Mouse (Mus musculus) myocyte (in vitro differentiated cells): ENCODE measurements around the gene Samd4. TPM values are rescaled to one million over a fixed set of nuclear protein-coding genes. Genes with fewer than 3 reads are reported as not detected.

ENCODE experiments used
- H3K27me3 ChIP-seq: one replicate; pipeline ENCODE4 v1.6.1; 2011; ENCODE audit not compliant: control insufficient read depth, insufficient read depth, insufficient read length
- H3K36me3 ChIP-seq: one replicate; pipeline ENCODE4 v1.6.1; 2011; ENCODE audit not compliant: control insufficient read depth, insufficient read depth
- H3K4me2 ChIP-seq: one replicate; pipeline ENCODE4 v1.6.1; 2011; ENCODE audit warnings: low read depth, control low read depth
- H3K4me3 ChIP-seq: one replicate; pipeline ENCODE4 v1.5.1; 2011; ENCODE audit warnings: mild to moderate bottlenecking, control low read depth, moderate library complexity
- H3K79me2 ChIP-seq: one replicate; pipeline ENCODE4 v1.6.1; 2011; ENCODE audit not compliant: control insufficient read depth, insufficient read depth
- H3ac ChIP-seq: one replicate; pipeline ENCODE4 v1.6.1; 2011; ENCODE audit not compliant: control insufficient read depth, insufficient read length
- CEBPB ChIP-seq: IDR thresholded peaks from 2 replicates; pipeline ENCODE4 v1.6.1; 2011; ENCODE audit warnings: mild to moderate bottlenecking, moderate library complexity; ENCODE audit not compliant: poor library complexity, insufficient read depth, severe bottlenecking
- E2F4 ChIP-seq: IDR thresholded peaks from one replicate; pipeline ENCODE4 v1.6.1; 2011; ENCODE audit warnings: mild to moderate bottlenecking, control low read depth, moderate library complexity; ENCODE audit not compliant: insufficient read depth
- MAX ChIP-seq: IDR thresholded peaks from one replicate; pipeline ENCODE4 v1.6.1; 2011; ENCODE audit warnings: low read depth, mild to moderate bottlenecking, control low read depth
- MYOD1 ChIP-seq, 3 experiments: IDR thresholded peaks; one replicate each; pipeline ENCODE4 v1.6.1; 2011; ENCODE audit warnings: control low read depth in 2 of 3, low read depth in 2 of 3, mild to moderate bottlenecking in 2 of 3, moderate library complexity in 1 of 3; ENCODE audit not compliant: insufficient read length in 2 of 3, control insufficient read depth in 1 of 3
- MYOG ChIP-seq, 3 experiments: IDR thresholded peaks; one replicate each; pipeline ENCODE4 v1.6.1; 2011; ENCODE audit warnings: control low read depth in 2 of 3, low read depth in 2 of 3, mild to moderate bottlenecking in 2 of 3; ENCODE audit not compliant: insufficient read length in 2 of 3, control insufficient read depth in 1 of 3, insufficient read depth in 1 of 3
- POLR2A ChIP-seq: IDR thresholded peaks from one replicate; pipeline ENCODE4 v1.6.1; 2011; ENCODE audit warnings: low read depth, mild to moderate bottlenecking, control low read depth, moderate library complexity; ENCODE audit not compliant: insufficient read length
- POLR2AphosphoS2 ChIP-seq: IDR thresholded peaks from one replicate; pipeline ENCODE4 v1.6.1; 2011; ENCODE audit warnings: low read depth, control low read depth; ENCODE audit not compliant: insufficient read length
- REST ChIP-seq: IDR thresholded peaks from one replicate; pipeline ENCODE4 v1.6.1; 2011; ENCODE audit warnings: mild to moderate bottlenecking, control low read depth, moderate library complexity; ENCODE audit not compliant: insufficient read depth, insufficient read length
- SRF ChIP-seq: IDR thresholded peaks from one replicate; pipeline ENCODE4 v1.6.1; 2011; ENCODE audit warnings: low read depth; ENCODE audit not compliant: control insufficient read depth, insufficient read length
- TCF12 ChIP-seq: IDR thresholded peaks from one replicate; pipeline ENCODE4 v1.6.1; 2011; ENCODE audit warnings: mild to moderate bottlenecking, control low read depth; ENCODE audit not compliant: poor library complexity, insufficient read depth, severe bottlenecking
- TCF3 ChIP-seq: IDR thresholded peaks from one replicate; pipeline ENCODE4 v1.6.1; 2011; ENCODE audit warnings: low read depth, control low read depth; ENCODE audit not compliant: insufficient read length
- USF1 ChIP-seq: IDR thresholded peaks from one replicate; pipeline ENCODE4 v1.6.1; 2011; ENCODE audit warnings: low read depth, mild to moderate bottlenecking, control low read depth, moderate library complexity
- polyA plus RNA-seq: library from polyadenylated mRNA; unstranded; fragments of >200 nt; fragmentation: generic; extraction: Trizol; gene quantifications from one replicate; pipeline ENCODE4 v1.2.1, GENCODE M21; 2012; ENCODE audit warnings: missing spikeins

The Samd4 gene
- polyA plus RNA-seq, 1 experiment = 15.7 TPM

DNA sequence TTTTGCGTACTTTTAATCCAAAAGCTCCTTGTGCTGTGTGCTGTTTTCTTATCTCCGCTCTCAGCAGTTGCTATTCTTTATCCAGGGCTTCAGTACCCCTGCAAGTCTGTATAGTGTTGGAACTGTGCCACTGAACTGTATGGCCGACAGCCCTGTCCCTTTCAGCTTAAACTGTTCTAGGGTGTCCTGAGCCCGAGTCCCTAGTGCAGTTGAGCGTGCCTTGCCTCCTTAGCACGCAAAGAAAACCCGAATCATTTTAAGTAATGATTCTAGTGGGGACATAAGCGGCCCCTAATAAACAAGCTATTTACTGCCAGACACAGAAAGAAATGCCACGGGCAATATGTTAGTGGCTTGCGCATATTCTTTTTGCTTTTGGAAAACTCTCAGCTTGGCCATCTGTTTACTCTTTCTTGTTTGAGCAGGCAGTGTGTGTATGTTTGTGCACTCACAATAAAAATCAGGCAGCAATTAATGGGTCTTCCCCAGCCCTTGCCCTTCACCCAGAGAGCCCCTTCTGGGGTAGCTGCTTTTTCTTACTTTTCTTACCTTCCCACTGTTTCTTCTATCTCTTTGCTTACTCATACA, 63.3 kb downstream of the Samd4 start:
- no peak overlapping the region for H3K4me3 ChIP-seq
- no peak overlapping the region for H3ac ChIP-seq
- no peak for TF ChIP-seq CEBPB
- no peak for TF ChIP-seq USF1
- TF ChIP-seq POLR2A = no peak
- TF ChIP-seq MYOG (IDR thresholded peaks at IDR 0.05; ENCODE audit: control insufficient read depth in 1 of 3, insufficient read depth in 1 of 3, insufficient read length in 2 of 3, low read depth in 2 of 3) = no peak
- no peak for TF ChIP-seq MAX
- TF ChIP-seq MYOD1 (IDR thresholded peaks at IDR 0.05; ENCODE audit: control insufficient read depth in 1 of 3, insufficient read length in 2 of 3, low read depth in 2 of 3) = no peak
- no peaks in the 10 kb centered on the region for H3K36me3 ChIP-seq
- H3K27me3 ChIP-seq = no peaks in the 10 kb centered on the region
- peaks cover 60% of the 10 kb centered on the region for H3K79me2 ChIP-seq
- H3K4me2 ChIP-seq = no peak overlapping the region

DNA sequence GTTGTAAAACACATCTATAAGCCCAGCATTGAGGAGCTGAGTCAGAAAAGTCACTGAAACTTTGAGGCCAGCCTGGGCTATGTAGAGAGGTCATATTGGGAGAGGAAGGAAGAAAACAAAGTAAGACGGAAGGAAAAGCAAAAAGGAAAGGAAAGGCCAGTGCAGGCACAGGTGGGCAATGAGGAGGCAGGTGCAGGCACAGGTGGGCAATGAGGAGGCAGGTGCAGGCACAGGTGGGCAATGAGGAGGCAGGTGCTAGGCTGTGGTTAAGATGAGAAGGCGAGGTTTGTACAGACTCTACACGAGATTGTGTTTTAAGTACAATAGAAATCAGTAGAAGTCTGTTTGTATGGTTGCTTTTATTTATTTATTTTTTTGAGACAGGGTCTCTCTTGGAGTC, 65.0 kb downstream of the Samd4 start:
- no peak for TF ChIP-seq MAX
- TF ChIP-seq TCF12 = no peak
- no peak for TF ChIP-seq SRF
- no peak for TF ChIP-seq USF1
- no peak for TF ChIP-seq POLR2AphosphoS2
- no peak for TF ChIP-seq POLR2A
- peak; percentile 60 for TF ChIP-seq TCF3
- peak in 2 of 3 experiments; percentile 54 to 72 for TF ChIP-seq MYOG (IDR thresholded peaks at IDR 0.05; ENCODE audit: control insufficient read depth in 1 of 3, insufficient read depth in 1 of 3, insufficient read length in 2 of 3, low read depth in 2 of 3)
- TF ChIP-seq E2F4 = no peak
- TF ChIP-seq CEBPB = no peak
- TF ChIP-seq REST = no peak
- peak in 2 of 3 experiments; percentile 53 to 73 for TF ChIP-seq MYOD1 (IDR thresholded peaks at IDR 0.05; ENCODE audit: control insufficient read depth in 1 of 3, insufficient read length in 2 of 3, low read depth in 2 of 3)
- H3K79me2 ChIP-seq = peaks cover 52% of the 10 kb centered on the region
- H3ac ChIP-seq = no peak overlapping the region
- H3K4me3 ChIP-seq = no peak overlapping the region
- H3K36me3 ChIP-seq = no peaks in the 10 kb centered on the region
- H3K27me3 ChIP-seq = no peaks in the 10 kb centered on the region
- no peak overlapping the region for H3K4me2 ChIP-seq

DNA sequence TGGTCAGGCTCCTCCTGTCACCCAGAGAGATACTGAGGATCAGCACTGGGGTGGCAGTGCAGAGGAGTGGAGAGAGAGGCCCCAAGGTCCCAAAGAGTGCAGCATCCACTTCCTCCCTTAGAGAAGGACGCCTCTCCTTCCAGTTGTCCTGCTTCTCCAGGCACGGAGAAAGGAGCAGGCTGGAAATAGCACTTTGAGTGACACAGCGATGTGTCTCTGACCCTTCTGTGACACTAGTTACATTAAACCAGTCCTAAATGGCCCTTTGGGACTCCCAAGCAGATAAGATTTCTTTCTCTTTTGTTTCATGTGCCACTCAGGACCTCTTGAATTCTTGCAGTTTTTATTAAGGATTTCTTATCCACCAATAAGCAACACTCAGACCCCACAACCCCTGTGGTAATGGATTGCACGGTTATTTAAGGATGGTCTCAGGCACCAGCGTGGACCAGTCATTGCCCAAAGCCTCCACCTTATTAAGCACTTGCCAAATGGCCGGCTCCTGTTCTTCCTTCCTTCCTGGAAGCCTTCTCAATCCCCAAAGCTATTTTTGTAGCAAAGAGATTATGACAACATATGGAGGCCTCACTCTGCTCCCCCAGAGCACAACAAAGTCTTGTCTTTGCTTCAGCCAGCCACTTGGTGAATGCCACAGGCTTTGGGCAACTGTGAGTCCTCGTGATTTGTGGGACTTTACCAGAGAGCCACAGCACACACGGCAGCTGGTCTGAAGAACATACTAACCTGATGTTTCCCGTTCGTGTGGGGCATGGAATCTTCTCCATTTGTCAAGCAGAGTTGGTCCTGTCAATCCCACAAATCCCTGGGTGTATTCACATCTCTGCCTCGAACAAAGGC, 68.1 kb downstream of the Samd4 start:
- Histone ChIP-seq H3K79me2 (peaks cover 49% of the 10 kb centered on the region), H3K4me2 (peak overlapping the region; percentile 51), H3K36me3 (peaks cover 1% of the 10 kb centered on the region), H3K4me3 (no peak overlapping the region), H3K27me3 (no peaks in the 10 kb centered on the region), H3ac (no peak overlapping the region)
- no peak for TF ChIP-seq USF1
- TF ChIP-seq MAX = no peak
- no peak for TF ChIP-seq POLR2AphosphoS2
- no peak for TF ChIP-seq TCF3
- no peak for TF ChIP-seq REST
- TF ChIP-seq MYOD1 (IDR thresholded peaks at IDR 0.05; ENCODE audit: control insufficient read depth in 1 of 3, insufficient read length in 2 of 3, low read depth in 2 of 3) = peak; percentile 27 to 82 (median 76)
- TF ChIP-seq CEBPB = no peak
- TF ChIP-seq POLR2A = no peak
- TF ChIP-seq E2F4 = no peak
- peak; percentile 60 to 89 (median 83) for TF ChIP-seq MYOG (IDR thresholded peaks at IDR 0.05; ENCODE audit: control insufficient read depth in 1 of 3, insufficient read depth in 1 of 3, insufficient read length in 2 of 3, low read depth in 2 of 3)
- TF ChIP-seq SRF = no peak
- TF ChIP-seq TCF12 = peak; percentile 56

DNA sequence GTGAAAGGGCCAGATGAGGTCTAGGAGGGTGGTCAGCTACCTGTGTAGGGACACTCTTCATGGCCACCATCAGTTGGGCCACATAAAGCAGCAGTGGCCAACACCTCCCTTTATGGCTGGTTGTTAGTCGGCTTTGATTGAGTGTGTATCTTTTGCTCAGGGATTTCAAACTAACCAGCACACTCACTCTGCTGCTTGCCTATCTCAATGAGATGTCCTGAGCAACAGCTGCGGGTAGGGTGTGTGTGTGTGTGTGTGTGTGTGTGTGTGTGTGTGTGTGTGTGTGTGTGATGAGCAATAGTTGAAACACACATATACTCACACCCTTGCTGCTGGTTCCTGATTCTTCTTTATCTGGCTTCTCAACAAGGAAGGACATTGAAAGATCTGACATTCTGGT, 69.6 kb downstream of the Samd4 start:
- peaks cover 38% of the 10 kb centered on the region for H3K79me2 ChIP-seq
- H3K4me3 ChIP-seq = no peak overlapping the region
- no peak overlapping the region for H3K4me2 ChIP-seq
- no peak overlapping the region for H3ac ChIP-seq
- TF ChIP-seq MYOD1 (IDR thresholded peaks at IDR 0.05; ENCODE audit: control insufficient read depth in 1 of 3, insufficient read length in 2 of 3, low read depth in 2 of 3) = peak in 2 of 3 experiments; percentile 19 to 59
- TF ChIP-seq POLR2AphosphoS2 = no peak
- peak; percentile 15 to 71 (median 15) for TF ChIP-seq MYOG (IDR thresholded peaks at IDR 0.05; ENCODE audit: control insufficient read depth in 1 of 3, insufficient read depth in 1 of 3, insufficient read length in 2 of 3, low read depth in 2 of 3)
- H3K27me3 ChIP-seq = no peaks in the 10 kb centered on the region
- H3K36me3 ChIP-seq = peaks cover 6% of the 10 kb centered on the region
